Mouse (Mus musculus) stomach, embryonic 14.5 days (tissue): ENCODE measurements around the gene Itfg2. TPM values are rescaled to one million over a fixed set of nuclear protein-coding genes. Genes with fewer than 3 reads are reported as not detected.

Experiments used
- ATAC-seq: fragments of 200-750 bp; cut with Nextera tagmentation; 2 replicates; pipeline ENCODE4 v1.8.0; 2017; ENCODE audit warnings: low read depth, moderate TSS enrichment; ENCODE audit not compliant: insufficient number of reproducible peaks, insufficient read depth, low FRiP score
- H3K27ac ChIP-seq: fragments of 300-500 bp; sonication (generic); 2 replicates; pipeline ENCODE4 v1.5.1; 2014; ENCODE audit warnings: mild to moderate bottlenecking, low read length, moderate library complexity, mixed read lengths
- H3K27me3 ChIP-seq: fragments of 300-500 bp; sonication (generic); 2 replicates; pipeline ENCODE4 v1.6.1; 2014; ENCODE audit warnings: low read length, control low read depth, mixed read lengths; ENCODE audit not compliant: control insufficient read depth, insufficient read depth
- H3K36me3 ChIP-seq: fragments of 300-500 bp; sonication (generic); 2 replicates; pipeline ENCODE4 v1.6.1; 2014; ENCODE audit warnings: mild to moderate bottlenecking, control low read depth, low read length, moderate library complexity, mixed read lengths; ENCODE audit not compliant: control insufficient read depth, insufficient read depth
- H3K4me1 ChIP-seq: fragments of 300-500 bp; sonication (generic); 2 replicates; pipeline ENCODE4 v1.6.1; 2014; ENCODE audit warnings: low read length, control low read depth, mixed read lengths; ENCODE audit not compliant: control insufficient read depth, insufficient read depth
- H3K4me2 ChIP-seq: fragments of 300-500 bp; sonication (generic); replicated peaks from 2 replicates; pipeline ENCODE4 v1.6.1; 2014; ENCODE audit warnings: low read depth, low read length, control low read depth
- H3K4me3 ChIP-seq: fragments of 300-500 bp; sonication (generic); 2 replicates; pipeline ENCODE4 v1.5.1; 2014; ENCODE audit warnings: low read depth, low read length, control low read depth
- H3K9ac ChIP-seq: fragments of 300-500 bp; sonication (generic); replicated peaks from 2 replicates; pipeline ENCODE4 v1.6.1; 2014; ENCODE audit warnings: low read depth, mild to moderate bottlenecking, control low read depth, low read length, moderate library complexity, mixed read lengths
- H3K9me3 ChIP-seq: fragments of 300-500 bp; sonication (generic); 2 replicates; pipeline ENCODE4 v1.6.1; 2016; ENCODE audit warnings: low read depth, low read length, control low read depth; ENCODE audit not compliant: control insufficient read depth
- WGBS: fragments of 180-500 bp; shearing (Covaris S2); extraction: QIAGEN DNeasy Blood & Tissue Kit; methylation state at CpG from one replicate; pipeline ENCODE4 v1.1.7; 2014; 5-methylcytosine and 5-hydroxymethylcytosine counted together
- polyA plus RNA-seq: library from polyadenylated mRNA; unstranded; fragments of >200 nt; fragmentation: Nextera tagmentation; extraction: Ambion mirVana; gene quantifications from 2 replicates; pipeline ENCODE4 v1.2.1, GENCODE M21; 2014

Itfg2 gene
- polyA plus RNA-seq, 1 experiment from 2014 or later: 33.4 TPM

GRCm38 (mm10) chr6:128460729-128461503 is 36.2 kb upstream of the Itfg2 start:
- Histone ChIP-seq H3K9ac (no peak overlapping the region), H3K27me3 (no peaks in the 10 kb centered on the region), H3K27ac (no peak overlapping the region), H3K4me3 (no peak overlapping the region), H3K9me3 (no peaks in the 10 kb centered on the region), H3K36me3 (no peaks in the 10 kb centered on the region), H3K4me2 (no peak overlapping the region), H3K4me1 (no peaks in the 10 kb centered on the region)
- ATAC-seq: no peak
- 79% methylated on average over 14 of the region's 14 CpGs for WGBS

GRCm38 (mm10) chr6:128460321-128460720 is 35.6 kb upstream of the Itfg2 start:
- Histone ChIP-seq H3K27me3 (no peaks in the 10 kb centered on the region), H3K27ac (no peak overlapping the region), H3K4me1 (no peaks in the 10 kb centered on the region), H3K36me3 (no peaks in the 10 kb centered on the region), H3K4me3 (no peak overlapping the region), H3K9ac (no peak overlapping the region), H3K9me3 (no peaks in the 10 kb centered on the region), H3K4me2 (no peak overlapping the region)
- ATAC-seq: no peak
- 52% methylated on average over 2 of the region's 2 CpGs for WGBS

- 79% methylated on average over 5 of the region's 5 CpGs for WGBS
Observed at GRCm38 (mm10) chr6:128457186-128457585, 32.5 kb upstream of the Itfg2 start.

GRCm38 (mm10) chr6:128455835-128456605 is 31.3 kb upstream of the Itfg2 start:
- H3K4me3 ChIP-seq: no peak overlapping the region
- H3K27me3 ChIP-seq: no peaks in the 10 kb centered on the region
- H3K4me1 ChIP-seq: no peaks in the 10 kb centered on the region
- no peak overlapping the region for H3K9ac ChIP-seq
- no peaks in the 10 kb centered on the region for H3K36me3 ChIP-seq
- H3K27ac ChIP-seq: no peak overlapping the region
- no peak overlapping the region for H3K4me2 ChIP-seq
- H3K9me3 ChIP-seq: no peaks in the 10 kb centered on the region
- 72% methylated on average over 12 of the region's 12 CpGs for WGBS
- no peak for ATAC-seq

More at GRCm38 (mm10) chr6:128457186-128457585, 32.5 kb upstream of the Itfg2 start:
- ATAC-seq: no peak
- Histone ChIP-seq H3K9ac (no peak overlapping the region), H3K9me3 (no peaks in the 10 kb centered on the region), H3K27me3 (no peaks in the 10 kb centered on the region), H3K4me3 (no peak overlapping the region), H3K27ac (no peak overlapping the region), H3K4me1 (no peaks in the 10 kb centered on the region), H3K36me3 (no peaks in the 10 kb centered on the region), H3K4me2 (no peak overlapping the region)

- Histone ChIP-seq H3K9ac (no peak overlapping the region), H3K4me1 (no peaks in the 10 kb centered on the region), H3K9me3 (no peaks in the 10 kb centered on the region), H3K27me3 (no peaks in the 10 kb centered on the region), H3K27ac (no peak overlapping the region), H3K4me3 (no peak overlapping the region), H3K4me2 (no peak overlapping the region), H3K36me3 (no peaks in the 10 kb centered on the region)
- no peak for ATAC-seq
- 95% methylated on average over 5 of the region's 5 CpGs for WGBS
Observed at GRCm38 (mm10) chr6:128447063-128447462, 22.3 kb upstream of the Itfg2 start.

- 13% methylated on average over 14 of the region's 14 CpGs for WGBS
- no peak overlapping the region for H3K9ac ChIP-seq
- ATAC-seq: peak; percentile 59; the same call in 1 of the 2 replicates
- no peak overlapping the region for H3K4me3 ChIP-seq
- no peaks in the 10 kb centered on the region for H3K4me1 ChIP-seq
- no peaks in the 10 kb centered on the region for H3K9me3 ChIP-seq
- no peak overlapping the region for H3K27ac ChIP-seq
- no peaks in the 10 kb centered on the region for H3K36me3 ChIP-seq
- peak overlapping the region; percentile 27 for H3K4me2 ChIP-seq
- H3K27me3 ChIP-seq: no peaks in the 10 kb centered on the region
Observed at GRCm38 (mm10) chr6:128445761-128446535, 21.2 kb upstream of the Itfg2 start.

GRCm38 (mm10) chr6:128440238-128440637 is 15.5 kb upstream of the Itfg2 start:
- Histone ChIP-seq H3K36me3 (peaks cover 7% of the 10 kb centered on the region), H3K9ac (no peak overlapping the region), H3K9me3 (no peaks in the 10 kb centered on the region), H3K27me3 (no peaks in the 10 kb centered on the region), H3K4me2 (no peak overlapping the region), H3K4me1 (peaks cover 9% of the 10 kb centered on the region), H3K27ac (no peak overlapping the region), H3K4me3 (no peak overlapping the region)
- 92% methylated on average over 2 of the region's 2 CpGs for WGBS
- ATAC-seq: no peak

GRCm38 (mm10) chr6:128438871-128439341 is 14.2 kb upstream of the Itfg2 start:
- Histone ChIP-seq H3K4me3 (peak overlapping the region; percentile 96), H3K27ac (peak overlapping the region; percentile 97), H3K4me2 (peak overlapping the region; percentile 71), H3K27me3 (no peaks in the 10 kb centered on the region), H3K9me3 (no peaks in the 10 kb centered on the region), H3K36me3 (peaks cover 20% of the 10 kb centered on the region), H3K4me1 (peaks cover 9% of the 10 kb centered on the region), H3K9ac (peak overlapping the region; percentile 91)
- ATAC-seq: peak; percentile 63; the same call in 1 of the 2 replicates
- 24% methylated on average over 18 of the region's 18 CpGs for WGBS
